Mouse (Mus musculus) adrenal gland, adult 2 months (tissue): ENCODE measurements around the gene 6030452D12Rik. TPM values are rescaled to one million over a fixed set of nuclear protein-coding genes. Genes with fewer than 3 reads are reported as not detected.
A peak's percentile ranks its signal among the peaks of the same experiment; 100 is the strongest.

Experiments
- DNase-seq: peaks from one replicate; pipeline ENCODE4 v3.0.0; 2021
- long read RNA-seq: library from polyadenylated mRNA; stranded (forward); transcript quantifications from one replicate; pipeline ENCODE4 v2.0.0, GENCODE M21; 2021
- polyA plus RNA-seq: library from polyadenylated mRNA; depleted of rRNA; stranded (reverse); fragments of >200 nt; gene quantifications from 2 replicates; pipeline ENCODE4 v1.2.3, GENCODE M21; 2012; rRNA removed
- total RNA-seq, 2 experiments: library from RNA; stranded (reverse); gene quantifications; 2 replicates each; pipeline ENCODE4 v1.2.3; 2021

6030452D12Rik gene
- not detected for total RNA-seq
- not detected in 2 replicates for polyA plus RNA-seq
- long read RNA-seq: 0 reads

- DNase-seq: peak; percentile 26
Measured at GRCm38 (mm10) chr8:106500018-106500685, at the start of gene 6030452D12Rik. Gene 6030452D12Rik (plus strand): TSS chr8:106500522.

DNA sequence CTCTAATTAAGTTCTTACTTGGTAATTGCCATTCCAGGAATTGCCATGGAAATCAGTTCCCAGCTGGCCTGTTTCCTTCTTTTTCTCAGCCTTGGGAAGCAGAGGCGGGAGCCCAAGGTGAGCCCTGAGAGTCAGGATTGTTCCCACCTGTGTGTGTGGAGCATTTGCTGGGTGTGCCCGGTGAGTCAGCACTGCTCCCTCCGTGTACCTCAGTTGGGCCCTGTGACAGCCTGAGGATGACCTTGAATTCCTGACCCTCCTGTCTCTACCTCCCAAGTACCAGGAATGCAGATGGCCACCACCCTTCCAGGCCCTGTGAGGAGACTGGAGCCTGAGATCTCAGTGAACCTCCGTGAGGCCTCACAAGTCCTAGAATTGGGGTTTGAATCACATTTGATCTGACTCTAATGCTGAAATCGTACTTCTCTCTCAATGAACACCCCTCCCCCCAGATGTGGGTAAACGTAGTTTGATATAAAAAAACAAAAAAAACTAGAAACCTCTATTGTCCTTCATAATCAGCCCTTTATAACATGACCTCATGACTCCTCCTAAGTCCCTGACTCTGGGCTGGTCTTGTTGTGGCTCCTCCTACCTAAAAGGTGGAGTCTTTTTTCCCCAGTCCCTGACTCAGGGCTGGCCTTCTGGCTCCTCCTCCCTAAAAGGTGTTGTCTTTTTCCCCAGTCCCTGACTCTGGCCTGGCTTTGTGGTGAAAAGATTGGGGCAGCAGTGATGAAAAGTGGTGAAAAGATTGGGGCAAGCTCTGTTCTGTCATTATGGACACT is 48.8 kb upstream of the 6030452D12Rik start:
- DNase-seq: no peak

DNA sequence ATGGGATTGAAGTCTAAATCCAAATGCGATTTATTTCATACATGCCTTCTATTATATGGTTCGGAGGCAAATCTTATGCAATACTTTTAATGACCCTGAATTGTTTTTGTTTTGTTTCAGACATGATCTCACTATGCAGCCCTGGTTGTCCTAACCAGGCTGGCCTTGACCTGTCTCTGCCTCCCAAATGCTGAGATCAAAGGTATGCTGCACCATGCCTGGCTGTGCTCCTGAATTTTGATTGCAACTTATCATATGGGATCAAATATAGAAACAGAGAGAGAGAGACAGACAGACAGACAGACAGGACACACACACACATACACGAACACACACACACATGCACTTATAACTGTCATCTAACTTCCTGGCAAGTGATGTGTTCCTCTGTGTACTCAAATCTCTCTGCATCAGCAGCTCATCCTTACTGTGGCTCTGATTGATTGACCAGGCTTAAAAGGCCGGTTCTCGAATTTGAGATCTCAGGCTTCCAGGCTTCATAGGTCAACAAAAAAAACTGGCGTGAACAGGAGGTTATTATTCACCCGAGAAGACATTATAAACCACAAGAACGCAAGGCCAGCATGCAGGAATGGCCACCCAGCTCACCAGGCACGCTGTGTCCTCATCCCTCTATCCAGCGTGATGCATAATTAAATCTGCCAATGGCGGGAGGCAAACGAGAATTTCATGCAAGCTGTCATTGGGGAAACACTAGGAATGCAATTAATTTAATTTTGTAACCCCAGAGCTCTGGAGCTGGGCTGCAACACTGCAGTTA is 47.4 kb upstream of the 6030452D12Rik start:
- DNase-seq: peak; percentile 70

DNA sequence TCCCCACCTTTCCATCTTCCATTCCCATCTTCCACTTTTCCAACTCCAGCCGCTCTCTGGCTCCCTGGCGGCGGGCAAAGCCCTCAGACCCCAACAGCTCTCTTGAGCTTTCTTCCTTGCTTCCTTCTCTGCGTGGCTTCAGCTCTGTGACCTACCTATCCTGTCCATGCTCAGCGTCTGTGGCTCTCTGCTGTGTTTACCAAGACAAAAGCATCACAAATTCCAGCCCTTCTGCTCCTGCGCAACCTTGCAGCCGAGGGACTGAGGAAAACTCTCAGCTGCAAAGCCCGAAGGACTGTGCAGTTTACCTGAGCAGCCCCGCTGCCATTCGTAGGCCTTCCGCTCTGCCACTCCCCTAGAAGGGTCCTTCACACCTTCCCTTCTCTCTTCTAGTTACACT is 46.3 kb upstream of the 6030452D12Rik start:
- DNase-seq: no peak

- no peak for DNase-seq
Measured at GRCm38 (mm10) chr8:106462131-106462530, 38.2 kb upstream of the 6030452D12Rik start.

DNA sequence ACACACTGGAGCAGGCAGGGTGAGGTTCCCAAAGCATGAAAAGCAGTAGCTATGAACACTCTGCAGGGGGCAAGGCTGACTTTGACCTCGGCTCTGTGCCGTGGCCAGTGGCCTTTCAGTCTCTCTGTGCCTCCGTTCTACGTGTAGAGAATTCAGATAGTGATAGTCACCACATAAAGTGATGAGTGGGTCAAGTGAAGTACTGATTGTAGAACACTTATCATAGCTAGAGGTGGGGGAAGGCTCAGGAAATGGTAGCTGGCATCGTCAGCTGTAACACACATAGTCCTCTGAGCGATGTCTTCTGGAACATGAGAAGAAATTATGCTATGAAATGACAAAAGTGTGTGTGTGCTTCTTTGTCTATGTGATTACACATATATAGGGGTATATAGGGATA is 36.5 kb upstream of the 6030452D12Rik start:
- DNase-seq: no peak

GRCm38 (mm10) chr8:106469485-106469884 is 30.8 kb upstream of the 6030452D12Rik start:
- no peak for DNase-seq

GRCm38 (mm10) chr8:106474001-106474400 is 26.3 kb upstream of the 6030452D12Rik start:
- no peak for DNase-seq

DNA sequence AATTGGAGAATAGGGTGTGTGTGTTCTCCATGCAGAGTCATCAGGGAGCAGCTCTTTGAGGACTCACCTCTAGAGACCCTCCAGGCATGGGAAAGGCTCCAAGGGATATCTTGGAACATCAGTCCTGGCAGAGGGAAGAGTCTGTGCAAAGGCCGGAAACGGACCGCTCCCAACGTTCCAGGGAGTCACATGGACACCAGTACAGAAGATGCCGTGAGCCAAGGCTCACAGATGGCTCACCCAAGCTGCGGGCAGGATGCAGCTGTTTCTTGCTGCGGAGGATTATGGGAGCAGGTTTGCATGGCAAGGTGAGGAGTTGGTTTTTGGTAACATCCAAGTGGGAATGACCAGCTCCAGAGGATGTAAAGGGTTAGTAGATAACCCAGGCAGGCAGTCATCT is 3.9 kb downstream of the 6030452D12Rik start:
- no peak for DNase-seq

DNA sequence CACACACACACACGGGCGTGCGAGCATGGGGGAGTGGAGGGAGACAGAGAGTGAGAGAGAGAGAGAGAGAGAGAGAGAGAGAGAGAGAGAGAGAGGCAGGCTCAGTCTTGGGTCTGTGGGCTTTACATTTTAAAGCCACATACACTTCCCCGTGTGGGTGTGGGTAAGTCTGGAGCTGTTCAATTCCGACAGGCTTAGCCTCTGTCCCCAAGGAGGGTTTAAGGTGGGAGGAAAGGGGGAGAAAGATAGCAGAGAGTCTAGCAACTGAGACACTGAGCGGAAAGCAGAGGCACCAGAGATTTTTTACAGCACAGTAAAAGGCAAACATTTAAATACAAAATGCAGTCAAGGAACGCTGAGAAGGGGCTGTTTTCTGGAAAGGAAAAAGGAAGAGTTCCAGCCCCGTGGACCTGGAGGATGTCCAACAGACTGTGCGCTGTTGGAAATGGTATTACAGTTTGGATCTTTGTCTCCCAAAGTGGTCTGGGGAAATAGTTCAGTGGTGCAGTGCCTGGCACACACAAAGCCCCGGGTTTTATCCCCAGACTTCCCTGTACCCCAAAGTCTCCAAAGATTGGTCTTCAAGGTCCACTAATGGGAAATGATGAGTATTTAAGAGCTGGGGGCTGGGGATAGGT is 5.1 kb downstream of the 6030452D12Rik start:
- DNase-seq: no peak

GRCm38 (mm10) chr8:106506106-106506505 is 5.8 kb downstream of the 6030452D12Rik start:
- DNase-seq: no peak

DNA sequence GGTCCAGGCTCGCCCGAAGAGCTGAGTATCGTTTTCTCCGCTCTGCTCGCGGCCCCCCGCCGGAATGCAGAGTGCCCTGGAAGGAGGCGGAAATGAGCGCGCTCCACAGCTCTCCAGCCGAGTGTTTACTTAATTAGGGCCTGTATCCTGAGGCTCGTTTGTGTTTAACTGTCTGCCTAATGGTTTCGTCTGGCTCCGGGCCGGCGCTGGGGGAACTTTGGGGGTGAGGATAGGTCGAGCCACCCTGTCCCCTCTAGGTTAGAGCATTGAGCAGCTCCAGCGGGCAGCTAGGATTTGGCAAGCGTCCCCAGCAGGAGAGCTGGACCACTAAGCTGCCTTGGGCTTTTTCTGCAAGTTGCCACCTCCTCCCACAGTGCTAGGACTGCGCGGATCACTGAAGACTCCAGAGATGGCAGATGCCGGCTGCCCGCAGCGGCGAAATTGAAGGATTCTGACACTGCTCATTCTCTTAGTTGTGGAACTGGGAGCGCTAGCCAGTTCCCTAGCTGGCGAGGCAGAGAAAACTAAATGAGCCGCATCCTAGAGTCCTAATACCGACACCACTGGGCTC is 7.5 kb downstream of the 6030452D12Rik start:
- peak; percentile 13 for DNase-seq

GRCm38 (mm10) chr8:106508456-106508855 is 8.1 kb downstream of the 6030452D12Rik start:
- no peak for DNase-seq

GRCm38 (mm10) chr8:106509079-106509780 is 8.9 kb downstream of the 6030452D12Rik start:
- DNase-seq: no peak

DNA sequence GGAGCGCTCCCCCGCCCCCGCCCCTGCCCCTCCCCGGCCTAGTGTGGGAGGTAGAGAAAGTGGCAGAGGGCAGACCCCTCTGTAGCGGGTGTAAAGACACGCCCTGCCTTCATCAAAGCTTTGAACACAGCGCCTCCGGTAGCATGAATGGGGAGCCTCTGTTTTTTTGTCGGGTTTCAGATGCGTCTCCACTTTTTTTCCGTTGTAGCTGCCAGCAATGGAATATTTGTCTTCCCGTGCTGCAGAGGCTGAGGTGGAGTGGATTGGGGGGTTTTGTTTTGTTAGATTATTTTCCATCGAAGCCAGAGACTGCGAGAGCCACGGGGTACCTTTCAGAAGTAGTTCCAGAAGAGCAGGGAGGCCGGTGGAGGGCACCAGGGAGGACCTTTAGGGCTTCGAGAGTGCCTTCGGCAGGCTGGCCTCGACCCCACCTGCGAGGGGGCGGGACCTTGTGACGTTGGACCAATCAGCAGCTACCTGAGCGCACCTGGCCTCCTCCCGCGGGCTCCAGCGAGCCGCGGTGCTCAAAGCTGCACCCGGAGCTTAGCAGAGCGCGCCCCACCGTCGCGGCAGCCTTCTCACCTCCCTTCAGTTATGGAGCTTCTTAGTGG is 10.1 kb downstream of the 6030452D12Rik start, which contains the start of gene Cdh3:
TSS of gene Cdh3 (plus strand) at position 527 of the 611 bp plus-strand sequence.
- DNase-seq: no peak

DNA sequence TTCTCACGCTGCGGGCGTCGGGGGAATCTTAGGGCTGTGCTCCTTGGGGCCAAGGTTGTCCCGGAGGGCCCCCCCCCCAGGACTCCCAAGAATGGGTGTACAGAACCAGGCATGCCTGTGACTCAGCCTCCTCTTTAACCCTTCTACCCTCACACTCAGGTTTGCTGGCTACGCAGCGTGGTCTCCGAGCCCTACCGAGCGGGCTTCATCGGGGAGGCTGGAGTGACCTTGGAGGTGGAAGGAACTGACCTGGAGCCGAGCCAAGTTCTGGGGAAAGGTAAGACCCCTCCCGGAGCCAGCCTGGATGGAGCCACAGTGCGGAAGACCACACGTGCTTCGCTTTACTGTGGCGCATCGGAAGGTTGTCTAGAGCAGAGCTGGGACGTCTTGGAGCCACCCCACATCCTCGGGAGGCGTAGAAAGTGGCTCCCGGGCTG is 10.8 kb downstream of the 6030452D12Rik start:
- DNase-seq: no peak

DNA sequence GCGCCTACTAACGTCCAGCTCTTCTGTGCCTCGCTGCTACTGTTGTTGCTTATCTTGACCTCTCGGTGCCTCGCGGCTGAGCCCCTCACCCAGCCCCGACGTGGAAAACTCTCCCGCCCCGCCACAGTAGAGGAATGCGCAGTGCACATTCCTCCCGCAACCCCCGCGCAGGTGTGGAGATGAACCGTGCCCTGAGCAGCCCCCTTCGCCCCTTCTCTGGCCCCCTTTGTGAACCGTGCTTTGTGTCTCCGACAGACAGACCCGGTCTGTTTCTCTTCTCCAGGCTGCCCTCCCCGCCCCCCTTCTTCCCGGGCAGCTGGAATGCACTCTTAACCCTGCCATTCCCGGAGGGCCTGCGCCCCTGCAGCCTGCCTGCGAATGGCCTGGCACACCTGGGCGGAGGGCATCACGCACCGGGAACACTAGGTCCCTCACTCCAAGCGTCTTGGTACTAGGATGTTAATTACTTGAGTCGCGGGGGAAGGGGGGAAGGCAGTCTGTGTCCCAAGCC is 11.3 kb downstream of the 6030452D12Rik start:
- no peak for DNase-seq

DNA sequence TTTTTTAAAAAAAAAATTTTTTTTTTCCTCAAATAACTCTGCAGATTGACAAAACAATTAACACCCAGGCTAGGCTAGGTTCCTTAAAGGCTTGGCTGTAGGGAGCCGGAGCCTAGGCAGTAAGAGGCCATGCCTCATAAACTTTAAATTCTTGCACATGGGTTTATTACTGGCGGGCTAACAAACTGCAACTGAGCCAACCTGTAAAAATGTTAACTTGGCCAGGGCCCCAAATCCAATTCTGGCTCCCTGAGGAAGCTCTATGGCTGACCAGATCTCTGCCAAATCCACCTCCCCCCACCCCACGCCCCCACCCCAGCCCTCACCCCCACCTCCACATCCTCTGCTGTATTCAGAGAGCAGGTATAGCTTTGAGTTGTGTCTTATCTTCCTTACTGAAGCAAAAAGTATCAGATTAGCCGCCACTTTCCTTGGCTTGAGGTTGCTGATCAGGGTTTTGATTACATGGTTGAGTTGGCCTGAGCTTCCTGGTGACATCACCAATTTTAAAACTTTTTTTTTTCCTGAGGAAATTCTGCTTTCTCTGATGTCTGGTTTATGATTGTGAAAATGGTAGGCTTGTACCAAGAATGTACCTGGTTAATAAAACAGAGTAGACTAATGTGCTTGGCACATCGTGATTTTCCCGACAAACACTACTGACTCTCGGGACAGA is 12.3 kb downstream of the 6030452D12Rik start:
- no peak for DNase-seq

GRCm38 (mm10) chr8:106515946-106516479 is 15.7 kb downstream of the 6030452D12Rik start:
- DNase-seq: no peak
